Mouse (Mus musculus): ENCODE data around the gene Trim31. TPM values are rescaled to one million over a fixed set of nuclear protein-coding genes. Genes with fewer than 3 reads are reported as not detected.

Trim31 gene
- total RNA-seq, 2 experiments from 2014 or later = not detected

GRCm38 (mm10) chr17:36893387-36893786 is 4.5 kb upstream of the Trim31 start:
- intact Hi-C loops (cut with DNase I) = loop anchor here (5.0 kb wide), 2 partner anchors 104 to 309 kb away; partner anchors contain the start of gene Olfr94

GRCm38 (mm10) chr17:36896583-36896982 is 1.3 kb upstream of the Trim31 start:
- intact Hi-C loops (cut with DNase I) = loop anchor here (5.0 kb wide), 2 partner anchors 74 to 151 kb away; partner anchors contain the start of gene Gabbr1
- peak; percentile 9 to 37 for DNase-seq

More at GRCm38 (mm10) chr17:36893387-36893786, 4.5 kb upstream of the Trim31 start:
- no peak for DNase-seq

- intact Hi-C loops (cut with DNase I) = loop anchor here (5.0 kb wide), 2 partner anchors 75 to 150 kb away; partner anchors contain the start of gene Gabbr1
- no peak for DNase-seq
Observed at GRCm38 (mm10) chr17:36897065-36897464, 853 bp upstream of the Trim31 start.

GRCm38 (mm10) chr17:36899376-36899775 is 1.5 kb downstream of the Trim31 start:
- intact Hi-C loops (cut with DNase I) = loop anchor here (5.0 kb wide), 2 partner anchors 77 to 148 kb away; partner anchors contain the start of gene Gabbr1
- DNase-seq = no peak

GRCm38 (mm10) chr17:36900001-36900400 is 2.1 kb downstream of the Trim31 start:
- intact Hi-C loops (cut with DNase I) = no loop called here
- no peak for DNase-seq

GRCm38 (mm10) chr17:36900691-36901090 is 2.8 kb downstream of the Trim31 start:
- no peak for DNase-seq
- intact Hi-C loops (cut with DNase I) = no loop called here

- no peak for DNase-seq
- intact Hi-C loops (cut with DNase I) = no loop called here
Observed at GRCm38 (mm10) chr17:36903651-36904050, 5.7 kb downstream of the Trim31 start.

GRCm38 (mm10) chr17:36908235-36908634 is 10.3 kb downstream of the Trim31 start:
- intact Hi-C loops (cut with DNase I) = no loop called here
- DNase-seq = no peak

- intact Hi-C loops (cut with DNase I) = no loop called here
Observed at GRCm38 (mm10) chr17:36909802-36910201, 11.9 kb downstream of the Trim31 start.

GRCm38 (mm10) chr17:36912031-36912430 is 14.1 kb downstream of the Trim31 start:
- intact Hi-C loops (cut with DNase I) = no loop called here
- DNase-seq = no peak

More at GRCm38 (mm10) chr17:36909802-36910201, 11.9 kb downstream of the Trim31 start:
- DNase-seq = no peak

GRCm38 (mm10) chr17:36914108-36914507 is 16.2 kb downstream of the Trim31 start:
- intact Hi-C loops (cut with DNase I) = loop anchor here (2.0 kb wide), 3 partner anchors 29 to 133 kb away; partner anchors contain the start of genes Rnf39, Znrd1 and Znrd1as
- peak; percentile 72 to 82 for DNase-seq

- DNase-seq = peak; percentile 57 to 76
- intact Hi-C loops (cut with DNase I) = loop anchor here (1.0 to 2.0 kb wide), 4 partner anchors 28 to 132 kb away; partner anchors contain the start of genes Rnf39, Znrd1 and Znrd1as
Observed at GRCm38 (mm10) chr17:36915076-36915475, 17.2 kb downstream of the Trim31 start.

- no peak for DNase-seq
- intact Hi-C loops (cut with DNase I) = no loop called here
Observed at GRCm38 (mm10) chr17:36920239-36920638, 22.3 kb downstream of the Trim31 start.

- intact Hi-C loops (cut with DNase I) = no loop called here
- no peak for DNase-seq
Observed at GRCm38 (mm10) chr17:36922715-36923114, 24.8 kb downstream of the Trim31 start.

- intact Hi-C loops (cut with DNase I) = no loop called here
- no peak for DNase-seq
Observed at GRCm38 (mm10) chr17:36923491-36923890, 25.6 kb downstream of the Trim31 start.

GRCm38 (mm10) chr17:36927496-36928120 is 29.7 kb downstream of the Trim31 start:
- intact Hi-C loops (cut with DNase I) = no loop called here
- DNase-seq = no peak

- intact Hi-C loops (cut with DNase I) = no loop called here
- DNase-seq = no peak
Observed at GRCm38 (mm10) chr17:36929236-36929932, 31.5 kb downstream of the Trim31 start.

GRCm38 (mm10) chr17:36930233-36930632 is 32.3 kb downstream of the Trim31 start:
- DNase-seq = no peak
- intact Hi-C loops (cut with DNase I) = no loop called here

- DNase-seq = no peak
- intact Hi-C loops (cut with DNase I) = no loop called here
Observed at GRCm38 (mm10) chr17:36931130-36931529, 33.2 kb downstream of the Trim31 start.

GRCm38 (mm10) chr17:36931806-36932205 is 33.9 kb downstream of the Trim31 start:
- intact Hi-C loops (cut with DNase I) = loop anchor here (2.0 kb wide), 1 partner anchor 15 kb away; no protein-coding TSS in a partner anchor
- peak; percentile 46 to 60 for DNase-seq

- no peak for DNase-seq
- intact Hi-C loops (cut with DNase I) = no loop called here
Observed at GRCm38 (mm10) chr17:36938056-36938455, 40.1 kb downstream of the Trim31 start.
